Mouse (Mus musculus) thymus, adult 2 months (tissue): Measurements from ENCODE around the gene Clca4a. TPM values are rescaled to one million over a fixed set of nuclear protein-coding genes. Genes with fewer than 3 reads are reported as not detected.

Experiments
- DNase-seq: peaks from one replicate; pipeline ENCODE4 v3.0.0; 2021
- H3K27ac ChIP-seq: fragments of 200-500 bp; 2 replicates; pipeline ENCODE4 v1.5.1; 2012; ENCODE audit warnings: low read length, control low read depth; ENCODE audit not compliant: control insufficient read depth, insufficient read depth
- H3K27me3 ChIP-seq: fragments of 200-500 bp; 2 replicates; pipeline ENCODE4 v1.6.1; 2012; ENCODE audit warnings: mild to moderate bottlenecking, low read length, moderate library complexity, mixed read lengths; ENCODE audit not compliant: control insufficient read depth, insufficient read depth
- H3K36me3 ChIP-seq: fragments of 200-500 bp; 2 replicates; pipeline ENCODE4 v1.6.1; 2012; ENCODE audit warnings: mild to moderate bottlenecking, low read length, moderate library complexity; ENCODE audit not compliant: control insufficient read depth, insufficient read depth
- H3K4me1 ChIP-seq: fragments of 200-500 bp; replicated peaks from 2 replicates; pipeline ENCODE4 v1.6.1; 2012; ENCODE audit warnings: low read length; ENCODE audit not compliant: control insufficient read depth, insufficient read depth
- H3K4me3 ChIP-seq: fragments of 200-500 bp; 2 replicates; pipeline ENCODE4 v1.5.1; 2012; ENCODE audit warnings: mild to moderate bottlenecking, low read length, control low read depth, moderate library complexity; ENCODE audit not compliant: control insufficient read depth, insufficient read depth
- CTCF ChIP-seq: fragments of 200-500 bp; IDR thresholded peaks from 2 replicates; pipeline ENCODE4 v1.5.1; 2012; ENCODE audit warnings: mild to moderate bottlenecking, control low read depth, low read length, moderate library complexity, borderline replicate concordance; ENCODE audit not compliant: control insufficient read depth, poor library complexity, insufficient read depth; ENCODE audit errors: extremely low read depth
- POLR2A ChIP-seq: fragments of 200-500 bp; IDR thresholded peaks from 2 replicates; pipeline ENCODE4 v1.6.1; 2012; ENCODE audit warnings: mild to moderate bottlenecking, low read length, control low read depth, moderate library complexity; ENCODE audit not compliant: control insufficient read depth, poor library complexity, insufficient read depth; ENCODE audit errors: extremely low read depth
- WGBS: fragments of 180-500 bp; shearing (Covaris S2); methylation state at CpG from one replicate; pipeline ENCODE4 v1.1.7; 2018; 5-methylcytosine and 5-hydroxymethylcytosine counted together
- polyA plus RNA-seq: library from polyadenylated mRNA; depleted of rRNA; stranded (reverse); fragments of >200 nt; gene quantifications from 2 replicates; pipeline ENCODE4 v1.2.3, GENCODE M21; 2012; rRNA removed

Gene Clca4a
- 0.03 and 0.05 TPM in 2 replicates for polyA plus RNA-seq

GRCm38 (mm10) chr3:144974945-144975344 is at the start of gene Clca4a:
TSS of gene Clca4a (minus strand) at chr3:144975045.
- no peak for DNase-seq
- no peaks in the 10 kb centered on the region for H3K36me3 ChIP-seq
- H3K4me1 ChIP-seq, result no peaks in the 10 kb centered on the region
- no peaks in the 10 kb centered on the region for H3K27me3 ChIP-seq
- TF ChIP-seq CTCF (no peak), POLR2A (no peak)
- no peak within 1 kb of the TSS for H3K27ac ChIP-seq
- no peak within 1 kb of the TSS for H3K4me3 ChIP-seq

- no peaks in the 10 kb centered on the region for H3K36me3 ChIP-seq
- TF ChIP-seq POLR2A (no peak), CTCF (no peak)
- H3K27ac ChIP-seq, result no peak overlapping the region
- no peaks in the 10 kb centered on the region for H3K4me1 ChIP-seq
- 85% methylated on average over 3 of the region's 3 CpGs for WGBS
- H3K27me3 ChIP-seq, result no peaks in the 10 kb centered on the region
- no peak for DNase-seq
- no peak overlapping the region for H3K4me3 ChIP-seq
Observed at GRCm38 (mm10) chr3:145017807-145018206, 43.0 kb upstream of the Clca4a start.

GRCm38 (mm10) chr3:145004422-145004821 is 29.6 kb upstream of the Clca4a start:
- no peaks in the 10 kb centered on the region for H3K27me3 ChIP-seq
- no peaks in the 10 kb centered on the region for H3K36me3 ChIP-seq
- no peak overlapping the region for H3K4me3 ChIP-seq
- 36% methylated on average over 5 of the region's 5 CpGs for WGBS
- TF ChIP-seq POLR2A (no peak), CTCF (no peak)
- no peak overlapping the region for H3K27ac ChIP-seq
- no peak for DNase-seq
- H3K4me1 ChIP-seq, result no peaks in the 10 kb centered on the region

- Histone ChIP-seq H3K36me3 (no peaks in the 10 kb centered on the region), H3K4me3 (no peak overlapping the region), H3K27ac (no peak overlapping the region), H3K27me3 (no peaks in the 10 kb centered on the region), H3K4me1 (no peaks in the 10 kb centered on the region)
- DNase-seq, result no peak
- 56% methylated on average over 1 of the region's 1 CpGs for WGBS
- no peak for TF ChIP-seq POLR2A
- TF ChIP-seq CTCF, result no peak
Observed at GRCm38 (mm10) chr3:145000912-145001311, 26.1 kb upstream of the Clca4a start.

GRCm38 (mm10) chr3:144993055-144993454 is 18.2 kb upstream of the Clca4a start:
- no peak overlapping the region for H3K4me3 ChIP-seq
- 93% methylated on average over 5 of the region's 5 CpGs for WGBS

GRCm38 (mm10) chr3:144992618-144993017 is 17.8 kb upstream of the Clca4a start:
- Histone ChIP-seq H3K36me3 (no peaks in the 10 kb centered on the region), H3K4me3 (no peak overlapping the region), H3K27me3 (no peaks in the 10 kb centered on the region), H3K27ac (no peak overlapping the region), H3K4me1 (no peaks in the 10 kb centered on the region)
- DNase-seq, result no peak
- TF ChIP-seq POLR2A (no peak), CTCF (no peak)

More at GRCm38 (mm10) chr3:144993055-144993454, 18.2 kb upstream of the Clca4a start:
- H3K36me3 ChIP-seq, result no peaks in the 10 kb centered on the region
- H3K27me3 ChIP-seq, result no peaks in the 10 kb centered on the region
- TF ChIP-seq CTCF (no peak), POLR2A (no peak)
- DNase-seq, result no peak
- H3K4me1 ChIP-seq, result no peaks in the 10 kb centered on the region
- H3K27ac ChIP-seq, result no peak overlapping the region

- no peak for DNase-seq
- no peak overlapping the region for H3K27ac ChIP-seq
- no peak overlapping the region for H3K4me3 ChIP-seq
- no peak for TF ChIP-seq CTCF
- TF ChIP-seq POLR2A, result no peak
- H3K4me1 ChIP-seq, result no peaks in the 10 kb centered on the region; the same call in 1 of the 2 replicates
- H3K27me3 ChIP-seq, result no peaks in the 10 kb centered on the region
- 88% methylated on average over 5 of the region's 5 CpGs for WGBS
- no peaks in the 10 kb centered on the region for H3K36me3 ChIP-seq
Observed at GRCm38 (mm10) chr3:144985890-144986289, 11.0 kb upstream of the Clca4a start.
